Mouse (Mus musculus): ENCODE results near the gene Ap1b1. TPM values are rescaled to one million over a fixed set of nuclear protein-coding genes. Genes with fewer than 3 reads are reported as not detected.

The Ap1b1 gene
- polyA plus RNA-seq, 1 experiment from 2014 or later: 46.3 TPM

- Histone ChIP-seq H3K27me3 (ENCODE audit: insufficient read depth, low read length) (peaks cover 60% of the 10 kb centered on the region), H3K4me3 (ENCODE audit: low read depth, low read length) (peak overlapping the region; percentile 64), H3K4me2 (ENCODE audit: low read depth, low read length) (peak overlapping the region; percentile 99), H3K9me3 (ENCODE audit: low read length) (no peaks in the 10 kb centered on the region), H3K4me1 (ENCODE audit: insufficient read depth) (peaks cover 43% of the 10 kb centered on the region), H3K27ac (ENCODE audit: low read depth) (no peak overlapping the region), H3K36me3 (replicated peaks; ENCODE audit: insufficient read depth, low read length) (peaks cover 7% of the 10 kb centered on the region), H3K9ac (replicated peaks) (peak overlapping the region; percentile 26)
- no peak for TF ChIP-seq CTCF (IDR thresholded peaks at IDR 0.05; ENCODE audit: low read depth)
- TF ChIP-seq EP300 (IDR thresholded peaks at IDR 0.05; ENCODE audit: low read depth): no peak
- ATAC-seq: no peak
- 71% methylated on average over 31 of the region's 31 CpGs for WGBS (ENCODE audit: insufficient replicate concordance)
- DNase-seq: peak; percentile 35
These were observed 77.1 kb downstream of the Ap1b1 start for GRCm38 (mm10) chr11:5063561-5064281.

GRCm38 (mm10) chr11:5064282-5065055, 77.8 kb downstream of the Ap1b1 start:
- ATAC-seq (no peak), DNase-seq (no peak)
- H3K27me3 ChIP-seq (ENCODE audit: insufficient read depth, low read length): peaks cover 52% of the 10 kb centered on the region
- peak overlapping the region; percentile 44; the same call in 1 of the 2 replicates for H3K27ac ChIP-seq (ENCODE audit: low read depth)
- H3K4me1 ChIP-seq (ENCODE audit: insufficient read depth): peaks cover 36% of the 10 kb centered on the region
- peak overlapping the region; percentile 99 for H3K4me2 ChIP-seq (ENCODE audit: low read depth, low read length)
- peak overlapping the region; percentile 64 for H3K4me3 ChIP-seq (ENCODE audit: low read depth, low read length)
- TF ChIP-seq CTCF (IDR thresholded peaks at IDR 0.05; ENCODE audit: low read depth) (no peak), EP300 (IDR thresholded peaks at IDR 0.05; ENCODE audit: low read depth) (no peak)
- H3K36me3 ChIP-seq (replicated peaks; ENCODE audit: insufficient read depth, low read length): peaks cover 15% of the 10 kb centered on the region
- H3K9me3 ChIP-seq (ENCODE audit: low read length): no peaks in the 10 kb centered on the region
- WGBS (ENCODE audit: insufficient replicate concordance): 22% methylated on average over 36 of the region's 38 CpGs
- H3K9ac ChIP-seq (replicated peaks): peak overlapping the region; percentile 76

GRCm38 (mm10) chr11:5065056-5065821, 78.6 kb downstream of the Ap1b1 start, which contains the start of gene Gas2l1:
Gene Gas2l1 (minus strand): TSS chr11:5065327.
- under 1% methylated on average over 50 of the region's 50 CpGs for WGBS (ENCODE audit: insufficient replicate concordance)
- Histone ChIP-seq H3K27me3 (ENCODE audit: insufficient read depth, low read length) (peaks cover 45% of the 10 kb centered on the region), H3K9ac (replicated peaks) (peak within 1 kb of the TSS; percentile 76), H3K9me3 (ENCODE audit: low read length) (no peaks in the 10 kb centered on the region), H3K27ac (ENCODE audit: low read depth) (peak within 1 kb of the TSS; percentile 50), H3K4me2 (ENCODE audit: low read depth, low read length) (peak within 1 kb of the TSS; percentile 99), H3K4me3 (ENCODE audit: low read depth, low read length) (peak within 1 kb of the TSS; percentile 64), H3K4me1 (ENCODE audit: insufficient read depth) (peaks cover 31% of the 10 kb centered on the region), H3K36me3 (replicated peaks; ENCODE audit: insufficient read depth, low read length) (peaks cover 19% of the 10 kb centered on the region)
- no peak for TF ChIP-seq EP300 (IDR thresholded peaks at IDR 0.05; ENCODE audit: low read depth)
- peak; percentile 74 for TF ChIP-seq CTCF (IDR thresholded peaks at IDR 0.05; ENCODE audit: low read depth)
- DNase-seq: peak; percentile 90
- peak; percentile 71 for ATAC-seq

GRCm38 (mm10) chr11:5067063-5067462, 80.4 kb downstream of the Ap1b1 start:
- no peak overlapping the region for H3K4me3 ChIP-seq (ENCODE audit: low read depth, low read length)
- TF ChIP-seq EP300 (IDR thresholded peaks at IDR 0.05; ENCODE audit: low read depth) (no peak), CTCF (IDR thresholded peaks at IDR 0.05; ENCODE audit: low read depth) (no peak)
- H3K9me3 ChIP-seq (ENCODE audit: low read length): no peaks in the 10 kb centered on the region
- peaks cover 21% of the 10 kb centered on the region for H3K4me1 ChIP-seq (ENCODE audit: insufficient read depth)
- peaks cover 27% of the 10 kb centered on the region for H3K27me3 ChIP-seq (ENCODE audit: insufficient read depth, low read length)
- no peak for DNase-seq
- ATAC-seq: no peak
- no peak overlapping the region for H3K9ac ChIP-seq (replicated peaks)
- H3K4me2 ChIP-seq (ENCODE audit: low read depth, low read length): no peak overlapping the region
- H3K27ac ChIP-seq (ENCODE audit: low read depth): no peak overlapping the region
- peaks cover 37% of the 10 kb centered on the region for H3K36me3 ChIP-seq (replicated peaks; ENCODE audit: insufficient read depth, low read length)

- H3K36me3 ChIP-seq (replicated peaks; ENCODE audit: insufficient read depth, low read length): peaks cover 50% of the 10 kb centered on the region
These were observed 81.7 kb downstream of the Ap1b1 start for GRCm38 (mm10) chr11:5068126-5068971.

More at GRCm38 (mm10) chr11:5068126-5068971, 81.7 kb downstream of the Ap1b1 start:
- H3K27me3 ChIP-seq (ENCODE audit: insufficient read depth, low read length): peaks cover 14% of the 10 kb centered on the region
- H3K4me1 ChIP-seq (ENCODE audit: insufficient read depth): peaks cover 16% of the 10 kb centered on the region
- TF ChIP-seq EP300 (IDR thresholded peaks at IDR 0.05; ENCODE audit: low read depth) (no peak), CTCF (IDR thresholded peaks at IDR 0.05; ENCODE audit: low read depth) (no peak)
- peak overlapping the region; percentile 20 for H3K27ac ChIP-seq (ENCODE audit: low read depth)
- H3K4me3 ChIP-seq (ENCODE audit: low read depth, low read length): no peak overlapping the region
- ATAC-seq (peak; percentile 57), DNase-seq (no peak)
- no peak overlapping the region for H3K9ac ChIP-seq (replicated peaks)
- no peaks in the 10 kb centered on the region for H3K9me3 ChIP-seq (ENCODE audit: low read length)
- no peak overlapping the region for H3K4me2 ChIP-seq (ENCODE audit: low read depth, low read length)
- WGBS (ENCODE audit: insufficient replicate concordance): 57% methylated on average over 9 of the region's 9 CpGs

Measured in liver, postnatal 0 days (tissue).